Mouse (Mus musculus) heart, postnatal 10 days (tissue): ENCODE results near the gene Dctpp1. TPM values are rescaled to one million over a fixed set of nuclear protein-coding genes. Genes with fewer than 3 reads are reported as not detected.
"Not testable (repeated sequence)": the region's sequence is repeated elsewhere in the genome, so short reads cannot be mapped to it uniquely, and the experiment has no call there.

Experiments used
- DNase-seq, 2 experiments: peaks; one replicate each; pipeline ENCODE4 v3.0.0; 2021
- intact Hi-C: fragments of 180-260 bp; cut with DNase I; formaldehyde crosslinking; loops from one replicate; pipeline ENCODE4 v1.15.1; 2025
- total RNA-seq, 2 experiments: library from RNA; stranded (reverse); gene quantifications; 2 replicates each; pipeline ENCODE4 v1.2.3; 2021

Gene Dctpp1
- total RNA-seq, 2 experiments from 2014 or later: 45.2 to 48.5 TPM

GRCm38 (mm10) chr7:127271093-127271492 lies 10.6 kb upstream of the Dctpp1 start:
- no peak for DNase-seq
- intact Hi-C loops: no loop called here

GRCm38 (mm10) chr7:127270666-127271065 lies 10.2 kb upstream of the Dctpp1 start:
- intact Hi-C loops: no loop called here

GRCm38 (mm10) chr7:127270256-127270655 lies 9.7 kb upstream of the Dctpp1 start:
- intact Hi-C loops: no loop called here
- no peak for DNase-seq

More at GRCm38 (mm10) chr7:127270666-127271065, 10.2 kb upstream of the Dctpp1 start:
- no peak for DNase-seq

GRCm38 (mm10) chr7:127263526-127263925 lies 3.0 kb upstream of the Dctpp1 start:
- DNase-seq: no peak
- intact Hi-C loops: loop anchor here (5.0 kb wide), 1 partner anchor 79 kb away; no protein-coding TSS in a partner anchor

DNA sequence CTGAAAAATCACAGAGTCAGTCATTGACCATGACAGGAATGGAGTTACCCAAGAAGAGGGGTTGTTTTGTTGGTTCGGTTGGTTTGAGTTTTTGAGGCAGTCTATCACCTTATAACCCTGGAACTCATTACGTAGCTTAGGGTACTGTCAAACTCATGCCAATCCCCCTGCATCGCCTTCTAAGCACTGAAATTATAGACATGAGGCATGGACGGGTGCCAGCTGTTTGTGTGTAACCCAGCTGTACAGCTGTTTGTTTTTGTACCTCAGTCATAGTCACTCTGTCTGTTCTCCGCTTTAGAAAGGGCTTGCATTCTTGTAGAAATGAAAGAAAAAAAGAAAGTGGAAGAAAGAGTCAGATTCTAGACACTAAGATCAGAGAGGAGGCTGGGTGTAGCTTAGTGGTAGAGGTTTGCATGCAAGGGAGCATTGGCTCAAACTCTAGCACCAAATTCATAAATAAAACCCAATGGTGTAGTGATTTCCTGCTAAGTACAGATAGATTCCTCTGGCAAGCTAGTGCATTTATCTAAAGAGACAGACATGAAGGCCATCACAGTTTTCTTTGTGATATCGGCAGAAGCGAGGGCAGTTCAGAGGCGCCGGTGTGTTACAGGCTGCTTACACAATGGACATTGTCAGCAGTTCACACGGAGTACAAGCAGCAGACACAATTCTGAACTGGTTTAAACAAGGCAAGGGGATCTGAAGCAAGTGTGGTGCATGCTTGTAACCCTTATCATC lies 1.9 kb upstream of the Dctpp1 start:
- DNase-seq: no peak
- intact Hi-C loops: loop anchor here (5.0 kb wide), 1 partner anchor 80 kb away; no protein-coding TSS in a partner anchor

- DNase-seq: no peak
- intact Hi-C loops: no loop called here
These were observed 1.2 kb downstream of the Dctpp1 start for GRCm38 (mm10) chr7:127259186-127259905.

GRCm38 (mm10) chr7:127256518-127256917 lies 4.0 kb downstream of the Dctpp1 start:
- no peak for DNase-seq
- intact Hi-C loops: no loop called here

DNA sequence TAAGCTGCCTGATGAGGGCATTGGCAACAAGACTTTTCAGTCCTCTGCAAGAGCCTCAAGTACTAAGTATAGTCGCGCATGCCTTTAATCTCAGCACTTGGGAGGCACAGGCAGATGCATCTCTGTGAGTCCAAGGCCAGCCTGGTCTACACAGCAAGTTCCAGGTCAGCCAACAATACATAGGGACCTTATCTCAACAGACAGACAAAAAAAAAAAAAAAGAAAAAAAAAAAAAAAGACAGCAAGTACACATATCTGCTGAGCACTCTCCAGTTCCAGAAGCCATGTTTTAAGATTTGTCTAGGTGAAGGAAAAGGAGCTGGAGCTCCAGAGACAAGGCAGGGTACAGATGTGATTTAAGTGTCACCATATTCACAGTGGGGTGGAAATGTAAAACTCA lies 4.5 kb downstream of the Dctpp1 start:
- no peak for DNase-seq
- intact Hi-C loops: no loop called here

DNA sequence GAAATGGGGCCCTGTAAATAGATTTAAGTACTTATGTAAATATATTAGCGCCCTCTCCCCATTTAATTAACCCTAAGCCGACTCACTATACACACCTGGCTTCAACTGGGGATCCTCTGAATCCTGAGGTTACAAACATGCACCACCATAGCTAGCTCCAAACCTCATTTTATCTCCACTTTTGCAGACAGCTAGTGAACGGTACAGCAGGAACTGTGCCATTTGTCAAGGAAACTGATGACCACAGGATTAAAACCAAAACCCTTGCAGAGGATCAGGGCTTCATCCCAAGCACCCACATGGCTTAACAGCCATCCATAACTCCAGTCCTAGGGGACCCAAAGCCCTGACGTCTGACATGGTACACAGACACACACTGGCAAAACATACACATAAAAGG lies 5.5 kb downstream of the Dctpp1 start:
- DNase-seq: no peak
- intact Hi-C loops: no loop called here

- peak; percentile 95 to 96 for DNase-seq
- intact Hi-C loops: no loop called here
These were observed 6.4 kb downstream of the Dctpp1 start for GRCm38 (mm10) chr7:127253821-127254769.

GRCm38 (mm10) chr7:127253341-127253740 lies 7.2 kb downstream of the Dctpp1 start:
- intact Hi-C loops: no loop called here
- DNase-seq: no peak

GRCm38 (mm10) chr7:127252414-127252813 lies 8.1 kb downstream of the Dctpp1 start:
- intact Hi-C loops: no loop called here
- DNase-seq: no peak

DNA sequence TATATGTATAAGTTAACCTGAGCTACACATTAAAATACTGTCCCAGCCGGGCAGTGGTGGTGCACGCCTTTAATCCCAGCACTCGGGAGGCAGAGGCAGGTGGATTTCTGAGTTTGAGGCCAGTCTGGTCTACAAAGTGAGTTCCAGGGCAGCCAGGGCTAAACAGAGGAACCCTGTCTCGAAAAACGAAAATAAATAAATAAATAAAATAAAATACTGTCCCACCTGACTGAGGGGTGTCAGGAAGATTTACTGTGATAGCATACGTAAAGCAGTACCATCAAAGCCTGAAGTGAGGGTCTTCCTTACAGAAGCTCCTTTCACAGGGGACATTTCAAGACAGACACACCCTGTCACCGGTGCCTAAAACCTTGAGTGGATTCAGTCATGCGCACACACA lies 10.0 kb downstream of the Dctpp1 start:
- intact Hi-C loops, DNase-seq: not testable (repeated sequence)

DNA sequence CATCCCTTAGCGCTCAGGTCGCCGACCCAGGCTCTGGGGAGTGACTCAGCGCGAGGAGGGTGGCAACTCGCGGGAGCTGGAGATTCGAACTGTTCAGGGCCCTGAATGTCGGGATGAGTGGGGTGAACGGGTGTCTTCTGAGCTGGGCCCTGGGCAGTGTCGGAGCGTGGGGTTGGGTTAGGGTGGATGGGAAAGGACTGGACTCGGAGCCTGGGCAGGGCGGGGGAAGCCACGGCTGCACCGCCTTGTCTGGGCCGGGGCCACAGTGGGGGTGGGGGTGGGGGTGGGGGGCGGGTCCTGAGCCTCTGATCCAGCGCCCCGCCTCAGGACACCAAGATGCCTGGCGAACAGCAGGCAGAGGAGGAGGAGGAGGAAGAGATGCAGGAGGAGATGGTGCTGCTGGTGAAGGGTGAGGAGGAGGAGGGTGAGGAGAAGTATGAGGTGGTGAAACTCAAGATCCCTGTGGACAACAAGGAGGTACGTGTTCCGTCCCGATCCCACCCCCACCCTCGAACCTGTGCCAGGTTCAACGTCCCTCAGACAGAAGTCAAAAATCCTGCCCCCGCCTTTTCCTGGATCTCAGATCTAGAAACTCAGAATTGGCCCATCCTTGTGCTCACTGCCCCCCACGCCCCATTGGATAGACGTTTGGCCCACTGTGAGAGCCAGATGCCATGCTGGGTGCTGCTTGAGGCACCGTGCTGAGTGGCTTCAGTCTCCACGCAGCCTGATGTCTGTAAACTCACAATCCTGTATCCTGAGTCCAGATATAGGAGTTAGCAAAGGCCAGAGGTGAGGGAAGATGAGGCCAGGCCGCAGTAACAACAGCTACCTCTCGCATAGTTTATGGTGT lies 15.6 kb downstream of the Dctpp1 start:
- intact Hi-C loops: no loop called here
- no peak for DNase-seq

DNA sequence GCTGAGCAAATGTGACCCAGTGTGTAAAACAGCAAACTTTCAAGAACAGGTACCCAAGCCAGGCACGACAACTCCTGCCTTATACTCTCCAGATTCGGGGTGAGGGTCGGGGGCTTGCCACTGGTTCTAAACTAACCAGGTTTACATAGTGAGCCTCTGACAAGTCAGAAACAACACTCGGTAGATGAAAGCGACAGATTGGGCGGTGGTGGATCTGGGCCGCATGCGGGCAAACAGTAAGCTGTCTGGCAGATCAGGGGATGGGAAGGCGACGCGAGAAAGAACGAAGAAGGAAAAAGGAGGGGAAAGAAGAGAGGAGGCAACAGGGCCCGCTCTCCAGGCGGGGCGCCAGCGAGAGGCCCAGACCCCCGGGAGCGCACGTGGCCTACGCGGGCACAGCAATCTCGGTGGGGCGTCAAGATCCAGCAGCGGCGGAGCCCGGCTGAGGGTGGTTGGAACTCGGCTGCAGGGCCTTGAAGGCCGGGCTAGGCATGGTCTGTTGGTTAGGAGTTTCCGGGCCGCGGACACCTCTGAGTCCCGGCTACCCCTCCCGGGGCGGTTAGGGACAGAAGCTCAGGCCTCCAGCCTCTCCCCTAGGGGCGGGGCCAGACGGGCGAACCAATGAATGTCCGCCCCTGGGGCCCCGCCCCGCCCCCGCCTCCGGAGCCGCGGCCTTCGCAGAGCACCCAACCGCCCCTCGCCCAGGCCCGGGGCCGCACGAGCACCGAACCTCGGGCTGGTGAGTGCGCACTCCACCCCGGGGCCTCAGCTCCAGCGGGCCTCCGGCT lies 16.4 kb downstream of the Dctpp1 start, which contains the start of gene Zfp771:
TSS of gene Zfp771 (plus strand) at position 405 of the 788 bp plus-strand sequence.
- peak; percentile 95 to 96 for DNase-seq
- intact Hi-C loops: no loop called here

GRCm38 (mm10) chr7:127243361-127243867 lies 17.1 kb downstream of the Dctpp1 start:
- DNase-seq: no peak
- intact Hi-C loops: no loop called here

- intact Hi-C loops: no loop called here
- no peak for DNase-seq
These were observed 25.7 kb downstream of the Dctpp1 start for GRCm38 (mm10) chr7:127234777-127235176.

GRCm38 (mm10) chr7:127233765-127234164 lies 26.7 kb downstream of the Dctpp1 start:
- intact Hi-C loops: no loop called here
- DNase-seq: no peak

GRCm38 (mm10) chr7:127233368-127233749 lies 27.1 kb downstream of the Dctpp1 start:
- intact Hi-C loops: no loop called here
- no peak for DNase-seq
